Mouse (Mus musculus) liver, postnatal 0 days (tissue): ENCODE measurements around the gene Otulinl. TPM values are rescaled to one million over a fixed set of nuclear protein-coding genes. Genes with fewer than 3 reads are reported as not detected.
A peak's percentile ranks its signal among the peaks of the same experiment; 100 is the strongest.

Source experiments
- ATAC-seq: fragments of 200-750 bp; cut with Nextera tagmentation; 2 replicates; pipeline ENCODE4 v1.8.0; 2017; ENCODE audit warnings: mild to moderate bottlenecking, moderate library complexity
- DNase-seq: peaks from one replicate; pipeline ENCODE4 v3.0.0-alpha.2; 2016
- H3K27ac ChIP-seq: fragments of 300-500 bp; sonication (generic); 2 replicates; pipeline ENCODE4 v1.5.1; 2014; ENCODE audit warnings: antibody characterized with exemption, moderate library complexity, mild to moderate bottlenecking, low read depth
- H3K27me3 ChIP-seq: fragments of 300-500 bp; sonication (generic); 2 replicates; pipeline ENCODE4 v1.6.1; 2014; ENCODE audit warnings: low read length, control low read depth, mixed read lengths; ENCODE audit not compliant: insufficient read depth
- H3K36me3 ChIP-seq: fragments of 300-500 bp; sonication (generic); replicated peaks from 2 replicates; pipeline ENCODE4 v1.6.1; 2014; ENCODE audit warnings: mild to moderate bottlenecking, control low read depth, low read length, moderate library complexity, mixed read lengths; ENCODE audit not compliant: insufficient read depth
- H3K4me1 ChIP-seq: fragments of 300-500 bp; sonication (generic); 2 replicates; pipeline ENCODE4 v1.6.1; 2014; ENCODE audit warnings: antibody characterized with exemption, mild to moderate bottlenecking, control low read depth; ENCODE audit not compliant: insufficient read depth
- H3K4me2 ChIP-seq: fragments of 300-500 bp; sonication (generic); 2 replicates; pipeline ENCODE4 v1.6.1; 2014; ENCODE audit warnings: low read depth, mild to moderate bottlenecking, low read length, moderate library complexity, mixed read lengths
- H3K4me3 ChIP-seq: fragments of 300-500 bp; sonication (generic); 2 replicates; pipeline ENCODE4 v1.5.1; 2014; ENCODE audit warnings: low read depth, low read length
- H3K9ac ChIP-seq: fragments of 300-500 bp; sonication (generic); replicated peaks from 2 replicates; pipeline ENCODE4 v1.6.1; 2014; ENCODE audit warnings: mild to moderate bottlenecking, moderate library complexity
- H3K9me3 ChIP-seq: fragments of 300-500 bp; sonication (generic); 2 replicates; pipeline ENCODE4 v1.6.1; 2016; ENCODE audit warnings: mild to moderate bottlenecking, control low read depth, low read length, mixed read lengths
- CTCF ChIP-seq: sonication (generic); IDR thresholded peaks from 2 replicates; pipeline ENCODE4 v1.5.1; 2016; ENCODE audit warnings: antibody characterized with exemption, low read depth
- EP300 ChIP-seq: IDR thresholded peaks from 2 replicates; pipeline ENCODE4 v1.6.1; 2016; ENCODE audit warnings: antibody characterized with exemption, low read depth, mild to moderate bottlenecking
- WGBS: fragments of 180-500 bp; shearing (Covaris S2); extraction: QIAGEN DNeasy Blood & Tissue Kit; methylation state at CpG from one replicate; pipeline ENCODE4 v1.1.7; 2014; ENCODE audit not compliant: insufficient replicate concordance; 5-methylcytosine and 5-hydroxymethylcytosine counted together
- polyA plus RNA-seq: library from polyadenylated mRNA; unstranded; fragments of >200 nt; fragmentation: Nextera tagmentation; extraction: Ambion mirVana; gene quantifications from 2 replicates; pipeline ENCODE4 v1.2.1, GENCODE M21; 2015

Otulinl gene
- polyA plus RNA-seq, 1 experiment from 2014 or later = 12.3 TPM

- TF ChIP-seq EP300 (no peak), CTCF (no peak)
- H3K27me3 ChIP-seq = no peaks in the 10 kb centered on the region; the same call in 1 of the 2 replicates
- H3K4me2 ChIP-seq = no peak overlapping the region
- ATAC-seq = no peak
- H3K4me3 ChIP-seq = no peak overlapping the region
- H3K27ac ChIP-seq = no peak overlapping the region
- H3K36me3 ChIP-seq = no peaks in the 10 kb centered on the region
- H3K4me1 ChIP-seq = peaks cover 8% of the 10 kb centered on the region
- 73% methylated on average over 7 of the region's 7 CpGs for WGBS
- DNase-seq = no peak
- H3K9ac ChIP-seq = no peak overlapping the region
- no peaks in the 10 kb centered on the region for H3K9me3 ChIP-seq
Measured at GRCm38 (mm10) chr15:27684813-27685212, 3.4 kb upstream of the Otulinl start.

GRCm38 (mm10) chr15:27683206-27683605 lies 1.8 kb upstream of the Otulinl start:
- no peak overlapping the region for H3K27ac ChIP-seq
- H3K4me2 ChIP-seq = no peak overlapping the region

GRCm38 (mm10) chr15:27682619-27683018 lies 1.2 kb upstream of the Otulinl start:
- ATAC-seq = no peak
- peaks cover 3% of the 10 kb centered on the region; the same call in 1 of the 2 replicates for H3K27me3 ChIP-seq
- 59% methylated on average over 9 of the region's 9 CpGs for WGBS

More at GRCm38 (mm10) chr15:27683206-27683605, 1.8 kb upstream of the Otulinl start:
- Histone ChIP-seq H3K9me3 (no peaks in the 10 kb centered on the region), H3K9ac (no peak overlapping the region), H3K4me1 (peaks cover 8% of the 10 kb centered on the region), H3K36me3 (no peaks in the 10 kb centered on the region), H3K27me3 (peaks cover 3% of the 10 kb centered on the region; the same call in 1 of the 2 replicates), H3K4me3 (no peak overlapping the region)
- 83% methylated on average over 1 of the region's 1 CpGs for WGBS
- ATAC-seq (no peak), DNase-seq (no peak)
- TF ChIP-seq EP300 (no peak), CTCF (no peak)

GRCm38 (mm10) chr15:27680997-27681396 lies 382 bp downstream of the Otulinl start:
- H3K4me3 ChIP-seq = peak overlapping the region; percentile 60
- H3K36me3 ChIP-seq = no peaks in the 10 kb centered on the region
- H3K9ac ChIP-seq = peak overlapping the region; percentile 58
- peaks cover 8% of the 10 kb centered on the region for H3K4me1 ChIP-seq
- TF ChIP-seq EP300 (no peak), CTCF (no peak)
- peak overlapping the region; percentile 95 for H3K4me2 ChIP-seq
- H3K9me3 ChIP-seq = no peaks in the 10 kb centered on the region
- peak; percentile 28 for ATAC-seq
- no peak for DNase-seq
- peak overlapping the region; percentile 23; the same call in 1 of the 2 replicates for H3K27ac ChIP-seq
- H3K27me3 ChIP-seq = peaks cover 3% of the 10 kb centered on the region; the same call in 1 of the 2 replicates
- WGBS = 2% methylated on average over 27 of the region's 28 CpGs

More at GRCm38 (mm10) chr15:27682619-27683018, 1.2 kb upstream of the Otulinl start:
- no peak for DNase-seq
- Histone ChIP-seq H3K9ac (no peak overlapping the region), H3K4me2 (no peak overlapping the region), H3K4me3 (no peak overlapping the region), H3K27ac (no peak overlapping the region), H3K4me1 (peaks cover 8% of the 10 kb centered on the region), H3K9me3 (no peaks in the 10 kb centered on the region), H3K36me3 (no peaks in the 10 kb centered on the region)
- TF ChIP-seq EP300 (no peak), CTCF (no peak)

GRCm38 (mm10) chr15:27678511-27678910 lies 2.9 kb downstream of the Otulinl start:
- Histone ChIP-seq H3K27ac (no peak overlapping the region), H3K9me3 (no peaks in the 10 kb centered on the region), H3K4me1 (peaks cover 8% of the 10 kb centered on the region), H3K9ac (no peak overlapping the region), H3K27me3 (peaks cover 3% of the 10 kb centered on the region; the same call in 1 of the 2 replicates), H3K4me3 (no peak overlapping the region), H3K36me3 (no peaks in the 10 kb centered on the region), H3K4me2 (no peak overlapping the region)
- DNase-seq (no peak), ATAC-seq (no peak)
- 68% methylated on average over 9 of the region's 9 CpGs for WGBS
- no peak for TF ChIP-seq CTCF

- Histone ChIP-seq H3K36me3 (no peaks in the 10 kb centered on the region), H3K9me3 (no peaks in the 10 kb centered on the region), H3K4me3 (no peak overlapping the region), H3K4me1 (peaks cover 8% of the 10 kb centered on the region), H3K9ac (no peak overlapping the region), H3K4me2 (no peak overlapping the region), H3K27me3 (peaks cover 3% of the 10 kb centered on the region; the same call in 1 of the 2 replicates), H3K27ac (no peak overlapping the region)
- DNase-seq (no peak), ATAC-seq (no peak)
- no peak for TF ChIP-seq EP300
- WGBS = 72% methylated on average over 6 of the region's 6 CpGs
Measured at GRCm38 (mm10) chr15:27677801-27678200, 3.6 kb downstream of the Otulinl start.

GRCm38 (mm10) chr15:27676211-27676610 lies 5.2 kb downstream of the Otulinl start:
- Histone ChIP-seq H3K27ac (no peak overlapping the region), H3K36me3 (no peaks in the 10 kb centered on the region), H3K27me3 (peaks cover 3% of the 10 kb centered on the region; the same call in 1 of the 2 replicates), H3K4me3 (no peak overlapping the region), H3K9ac (no peak overlapping the region), H3K9me3 (no peaks in the 10 kb centered on the region), H3K4me1 (peaks cover 6% of the 10 kb centered on the region), H3K4me2 (no peak overlapping the region)
- TF ChIP-seq CTCF = no peak
- no peak for TF ChIP-seq EP300
- ATAC-seq = no peak
- DNase-seq = no peak
- WGBS = 49% methylated on average over 9 of the region's 9 CpGs
